Mouse (Mus musculus): Measurements from ENCODE around the gene Ndufs3. TPM values are rescaled to one million over a fixed set of nuclear protein-coding genes. Genes with fewer than 3 reads are reported as not detected.

The Ndufs3 gene
- polyA plus RNA-seq, 2 experiments = 155 to 219 TPM

- H3K27ac ChIP-seq (replicated peaks; ENCODE audit: low read depth, low read length) = 0 out of 2 replicates have a peak overlapping the region, but pooled peaks have one; percentile 43
- H3K4me3 ChIP-seq (replicated peaks; ENCODE audit: low read length) = peak overlapping the region; percentile 65
- peak; percentile 85 for ATAC-seq (ENCODE audit: low FRiP score, low read depth)
- peaks cover 20% of the 10 kb centered on the region for H3K36me3 ChIP-seq (ENCODE audit: control insufficient read depth, insufficient read depth, low read length)
- WGBS = under 1% methylated on average over 55 of the region's 133 CpGs
- peaks cover 40% of the 10 kb centered on the region for H3K27me3 ChIP-seq (ENCODE audit: control insufficient read depth, insufficient read depth, low read length)
- peak overlapping the region; percentile 76 for H3K9ac ChIP-seq (ENCODE audit: low read depth, low read length, severe bottlenecking)
- 0 out of 2 replicates have a peak, but pooled peaks have one; percentile 73 for TF ChIP-seq POLR2A (IDR thresholded peaks at IDR 0.05; ENCODE audit: borderline replicate concordance, extremely low read depth, insufficient read depth, insufficient read length)
- H3K4me1 ChIP-seq (ENCODE audit: control insufficient read depth, insufficient read depth, low read length) = peaks cover 15% of the 10 kb centered on the region
- DNase-seq (ENCODE audit: low spot score) = peak; percentile 61
- H3K9me3 ChIP-seq (ENCODE audit: control insufficient read depth, low read length) = no peaks in the 10 kb centered on the region
- peak overlapping the region; percentile 78 for H3K4me2 ChIP-seq (replicated peaks; ENCODE audit: low read depth, low read length, severe bottlenecking)
Observed at GRCm38 (mm10) chr2:90889550-90890548, 14.8 kb downstream of the Ndufs3 start.

GRCm38 (mm10) chr2:90887627-90888026 lies 17.0 kb downstream of the Ndufs3 start:
- H3K27me3 ChIP-seq (ENCODE audit: control insufficient read depth, insufficient read depth, low read length) = peaks cover 42% of the 10 kb centered on the region
- WGBS = 77% methylated on average over 5 of the region's 5 CpGs
- H3K4me3 ChIP-seq (replicated peaks; ENCODE audit: low read length) = no peak overlapping the region
- DNase-seq (ENCODE audit: low spot score) (no peak), ATAC-seq (ENCODE audit: low FRiP score, low read depth) (no peak)
- H3K9ac ChIP-seq (ENCODE audit: low read depth, low read length, severe bottlenecking) = no peak overlapping the region
- H3K9me3 ChIP-seq (ENCODE audit: control insufficient read depth, low read length) = no peaks in the 10 kb centered on the region
- H3K4me1 ChIP-seq (ENCODE audit: control insufficient read depth, insufficient read depth, low read length) = peaks cover 15% of the 10 kb centered on the region
- peaks cover 3% of the 10 kb centered on the region; the same call in 1 of the 2 replicates for H3K36me3 ChIP-seq (ENCODE audit: control insufficient read depth, insufficient read depth, low read length)
- H3K27ac ChIP-seq (replicated peaks; ENCODE audit: low read depth, low read length) = no peak overlapping the region
- TF ChIP-seq POLR2A (IDR thresholded peaks at IDR 0.05; ENCODE audit: borderline replicate concordance, extremely low read depth, insufficient read depth, insufficient read length) = no peak
- no peak overlapping the region for H3K4me2 ChIP-seq (replicated peaks; ENCODE audit: low read depth, low read length, severe bottlenecking)

GRCm38 (mm10) chr2:90886436-90886835 lies 18.2 kb downstream of the Ndufs3 start:
- Histone ChIP-seq H3K4me3 (replicated peaks; ENCODE audit: low read length) (peak overlapping the region; percentile 64), H3K36me3 (ENCODE audit: control insufficient read depth, insufficient read depth, low read length) (no peaks in the 10 kb centered on the region), H3K27me3 (ENCODE audit: control insufficient read depth, insufficient read depth, low read length) (peaks cover 42% of the 10 kb centered on the region), H3K9ac (ENCODE audit: low read depth, low read length, severe bottlenecking) (no peak overlapping the region), H3K9me3 (ENCODE audit: control insufficient read depth, low read length) (no peaks in the 10 kb centered on the region), H3K4me2 (replicated peaks; ENCODE audit: low read depth, low read length, severe bottlenecking) (peak overlapping the region; percentile 94), H3K4me1 (ENCODE audit: control insufficient read depth, insufficient read depth, low read length) (peaks cover 15% of the 10 kb centered on the region), H3K27ac (replicated peaks; ENCODE audit: low read depth, low read length) (no peak overlapping the region)
- no peak for DNase-seq (ENCODE audit: low spot score)
- no peak for ATAC-seq (ENCODE audit: low FRiP score, low read depth)
- 45% methylated on average over 6 of the region's 6 CpGs for WGBS
- TF ChIP-seq POLR2A (IDR thresholded peaks at IDR 0.05; ENCODE audit: borderline replicate concordance, extremely low read depth, insufficient read depth, insufficient read length) = no peak

- no peak for TF ChIP-seq POLR2A (IDR thresholded peaks at IDR 0.05; ENCODE audit: borderline replicate concordance, extremely low read depth, insufficient read depth, insufficient read length)
- H3K27me3 ChIP-seq (ENCODE audit: control insufficient read depth, insufficient read depth, low read length) = peaks cover 42% of the 10 kb centered on the region
Observed at GRCm38 (mm10) chr2:90885218-90886041, 19.2 kb downstream of the Ndufs3 start, which contains the start of gene C1qtnf4. TSS of gene C1qtnf4 (plus strand) at chr2:90885860.

GRCm38 (mm10) chr2:90881824-90882223 lies 22.8 kb downstream of the Ndufs3 start:
- DNase-seq (ENCODE audit: low spot score) (no peak), ATAC-seq (ENCODE audit: low FRiP score, low read depth) (no peak)
- Histone ChIP-seq H3K4me2 (replicated peaks; ENCODE audit: low read depth, low read length, severe bottlenecking) (no peak overlapping the region), H3K27me3 (ENCODE audit: control insufficient read depth, insufficient read depth, low read length) (peaks cover 19% of the 10 kb centered on the region), H3K4me1 (ENCODE audit: control insufficient read depth, insufficient read depth, low read length) (peaks cover 7% of the 10 kb centered on the region; the same call in 1 of the 2 replicates), H3K36me3 (ENCODE audit: control insufficient read depth, insufficient read depth, low read length) (no peaks in the 10 kb centered on the region), H3K27ac (replicated peaks; ENCODE audit: low read depth, low read length) (no peak overlapping the region), H3K9ac (ENCODE audit: low read depth, low read length, severe bottlenecking) (no peak overlapping the region), H3K4me3 (replicated peaks; ENCODE audit: low read length) (no peak overlapping the region), H3K9me3 (ENCODE audit: control insufficient read depth, low read length) (no peaks in the 10 kb centered on the region)
- TF ChIP-seq POLR2A (IDR thresholded peaks at IDR 0.05; ENCODE audit: borderline replicate concordance, extremely low read depth, insufficient read depth, insufficient read length) = no peak
- 75% methylated on average over 2 of the region's 2 CpGs for WGBS

More at GRCm38 (mm10) chr2:90885218-90886041, 19.2 kb downstream of the Ndufs3 start, which contains the start of gene C1qtnf4:
- Histone ChIP-seq H3K27ac (replicated peaks; ENCODE audit: low read depth, low read length) (no peak within 1 kb of the TSS), H3K4me1 (ENCODE audit: control insufficient read depth, insufficient read depth, low read length) (peaks cover 10% of the 10 kb centered on the region; the same call in 1 of the 2 replicates), H3K9me3 (ENCODE audit: control insufficient read depth, low read length) (no peaks in the 10 kb centered on the region), H3K4me2 (replicated peaks; ENCODE audit: low read depth, low read length, severe bottlenecking) (peak within 1 kb of the TSS; percentile 94), H3K4me3 (replicated peaks; ENCODE audit: low read length) (peak within 1 kb of the TSS; percentile 64), H3K36me3 (ENCODE audit: control insufficient read depth, insufficient read depth, low read length) (no peaks in the 10 kb centered on the region), H3K9ac (ENCODE audit: low read depth, low read length, severe bottlenecking) (peak within 1 kb of the TSS; percentile 64)
- ATAC-seq (ENCODE audit: low FRiP score, low read depth) (peak; percentile 54; the same call in 1 of the 2 replicates), DNase-seq (ENCODE audit: low spot score) (peak; percentile 34)
- under 1% methylated on average over 41 of the region's 45 CpGs for WGBS
